Mouse (Mus musculus): ENCODE measurements around the gene Csnk2a2.

DNA sequence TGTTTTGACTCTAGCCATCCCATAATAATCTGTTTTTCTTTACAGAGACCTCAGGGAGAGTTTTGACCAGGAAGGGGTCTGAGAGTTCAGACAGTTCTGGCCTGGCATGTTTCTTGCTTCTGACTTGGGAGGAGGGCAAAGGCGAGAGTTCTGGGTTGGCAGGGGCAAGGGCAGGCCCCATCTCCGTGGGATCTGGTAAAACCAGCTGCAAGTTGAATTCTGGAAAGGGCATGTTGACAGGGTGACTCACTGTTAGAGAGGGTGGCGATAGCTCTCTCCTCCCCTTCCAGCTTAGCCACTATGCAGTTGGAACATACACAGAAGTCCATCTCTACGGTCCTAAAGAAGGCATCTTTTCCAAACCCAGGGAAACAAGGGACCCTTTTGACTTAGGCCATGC lies 23.4 kb upstream of the Csnk2a2 start:
- TF ChIP-seq CTCF (IDR thresholded peaks at IDR 0.05; ENCODE audit: low read depth, low read length) (no peak), POLR2A (IDR thresholded peaks at IDR 0.05; ENCODE audit: extremely low read depth, insufficient read depth, low read length) (no peak)

Data from liver, adult 2 months (tissue).